9 mouse cellular contexts compared by ENCODE assay signal in the genomic region with DNA sequence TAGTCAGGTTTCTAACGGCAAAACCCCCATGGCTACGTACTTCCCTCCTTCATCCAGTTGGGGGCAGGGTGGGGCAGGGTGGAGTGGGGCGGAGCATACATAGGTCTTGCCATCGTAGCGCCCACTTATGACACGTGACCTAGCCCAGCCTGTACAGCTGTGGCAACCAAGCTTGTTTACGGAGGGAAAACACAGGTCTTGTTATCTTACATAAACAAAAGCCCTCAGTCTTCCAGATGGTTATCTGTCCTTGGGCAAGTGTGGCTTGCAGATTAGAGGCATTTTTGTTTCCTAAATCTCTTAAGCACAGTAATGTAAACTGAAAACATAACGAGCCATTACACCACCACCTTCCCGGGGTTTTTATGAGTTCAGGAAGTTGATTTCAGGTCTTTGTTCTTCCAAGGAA. TPM values are rescaled to one million over a fixed set of nuclear protein-coding genes. Genes with fewer than 3 reads are reported as not detected.
DNase-seq lines count a peak whose midpoint lies in the region; ATAC-seq and TF ChIP-seq lines count a peak whose summit lies in the region.
"Had no signal": no experiment of that assay in that cellular context is flagged by ENCODE, and none has a peak within 500 bp of the region (broad histone marks: within the 10 kb centered on the region; RNA-seq: fewer than 3 reads in every experiment).

No protein-coding gene starts in this region.

- peak; percentile 62 for TF ChIP-seq CTCF in intestine, postnatal 0 days (IDR thresholded peaks at IDR 0.05; ENCODE audit: low read depth)

- no peaks in the 10 kb centered on the region for H3K27me3 ChIP-seq in intestine, postnatal 0 days (replicated peaks; ENCODE audit: control insufficient read depth, insufficient read depth, low read length)
- no peaks in the 10 kb centered on the region for H3K27me3 ChIP-seq in hindbrain, embryonic 14.5 days (ENCODE audit: control insufficient read depth, insufficient read depth, low read length)
- no peaks in the 10 kb centered on the region for H3K27me3 ChIP-seq in midbrain, embryonic 16.5 days (ENCODE audit: control insufficient read depth, insufficient read depth, low read depth, low read length)

- no peaks in the 10 kb centered on the region for H3K9me3 ChIP-seq in intestine, postnatal 0 days (ENCODE audit: control insufficient read depth)
- no peaks in the 10 kb centered on the region for H3K9me3 ChIP-seq in hindbrain, embryonic 14.5 days (ENCODE audit: control insufficient read depth, low read length)
- no peaks in the 10 kb centered on the region for H3K9me3 ChIP-seq in midbrain, embryonic 16.5 days (replicated peaks; ENCODE audit: control insufficient read depth, low read length, poor library complexity, severe bottlenecking)

- no peak overlapping the region for H3K4me3 ChIP-seq in intestine, postnatal 0 days (ENCODE audit: low read depth, low read length)
- H3K4me3 ChIP-seq in hindbrain, embryonic 14.5 days (replicated peaks; ENCODE audit: low read length), result no peak overlapping the region
- no peak overlapping the region for H3K4me3 ChIP-seq in midbrain, embryonic 16.5 days (ENCODE audit: low read depth, low read length)

- no peak overlapping the region for H3K9ac ChIP-seq in intestine, postnatal 0 days (ENCODE audit: low read depth, low read length)
- H3K9ac ChIP-seq in hindbrain, embryonic 14.5 days, result no peak overlapping the region
- H3K9ac ChIP-seq in midbrain, embryonic 16.5 days (ENCODE audit: low read depth, low read length), result no peak overlapping the region

- no peak overlapping the region for H3K27ac ChIP-seq in intestine, postnatal 0 days (ENCODE audit: low read depth, low read length)
- H3K27ac ChIP-seq in hindbrain, embryonic 14.5 days, result no peak overlapping the region
- H3K27ac ChIP-seq in midbrain, embryonic 16.5 days (ENCODE audit: low read length), result no peak overlapping the region

- WGBS in intestine, postnatal 0 days, result 25% methylated on average over 9 of the region's 9 CpGs
- 80% methylated on average over 9 of the region's 9 CpGs for WGBS in hindbrain, embryonic 14.5 days
- WGBS in midbrain, embryonic 16.5 days, result 78% methylated on average over 9 of the region's 9 CpGs

- peak overlapping the region; percentile 28; the same call in 1 of the 2 replicates for H3K4me2 ChIP-seq in intestine, postnatal 0 days (replicated peaks; ENCODE audit: low read depth)
- H3K4me2 ChIP-seq in hindbrain, embryonic 14.5 days (replicated peaks), result no peak overlapping the region
- no peak overlapping the region for H3K4me2 ChIP-seq in midbrain, embryonic 16.5 days (ENCODE audit: low read length)

- no peaks in the 10 kb centered on the region for H3K36me3 ChIP-seq in intestine, postnatal 0 days (ENCODE audit: control insufficient read depth, insufficient read depth)
- no peaks in the 10 kb centered on the region for H3K36me3 ChIP-seq in hindbrain, embryonic 14.5 days (replicated peaks; ENCODE audit: control insufficient read depth, insufficient read depth)
- H3K36me3 ChIP-seq in midbrain, embryonic 16.5 days (ENCODE audit: control insufficient read depth, insufficient read depth, low read length), result no peaks in the 10 kb centered on the region

- peak; percentile 90 for DNase-seq in CD4-positive, CD25-positive, alpha-beta regulatory T cell, adult 2 months (ENCODE audit: low read depth, low spot score)
- peak; percentile 93 for DNase-seq in R1 (ENCODE audit: low read depth, low spot score)
- no peak for DNase-seq in right cerebral cortex, postnatal 4 days
- DNase-seq in hindbrain, embryonic 14.5 days (ENCODE audit: low spot score), result no peak
- DNase-seq in layer of hippocampus, postnatal 36 days, result no peak

- peak; percentile 82 for ATAC-seq in intestine, postnatal 0 days
- peak; percentile 100 for ATAC-seq in megakaryocyte-erythroid progenitor cell, adult 5-6 weeks (replicated peaks; ENCODE audit: low FRiP score, low TSS enrichment, poor library complexity, severe bottlenecking)
- no peak for ATAC-seq in hindbrain, embryonic 14.5 days (ENCODE audit: low FRiP score)
- ATAC-seq in midbrain, embryonic 16.5 days, result no peak

- no peaks in the 10 kb centered on the region for H3K4me1 ChIP-seq in intestine, postnatal 0 days (replicated peaks; ENCODE audit: control insufficient read depth, insufficient read depth, low read length)
- H3K4me1 ChIP-seq in hindbrain, embryonic 14.5 days (replicated peaks; ENCODE audit: control insufficient read depth, insufficient read depth, low read length), result no peaks in the 10 kb centered on the region
- H3K4me1 ChIP-seq in midbrain, embryonic 16.5 days (ENCODE audit: control insufficient read depth, insufficient read depth, low read length), result no peaks in the 10 kb centered on the region

RNA-seq across cellular contexts. Expression of gene St6galnac1, which starts 7.4 kb away (rescaled TPM):
- 0.12 TPM in 1 of 2 replicates, not detected in the other for polyA plus RNA-seq in intestine, postnatal 0 days (2015; fragmentation: Nextera tagmentation; extraction: Ambion mirVana)
- not detected in 2 replicates for total RNA-seq in megakaryocyte-erythroid progenitor cell, adult 5-6 weeks (2014; fragmentation: Nextera tagmentation)
- total RNA-seq in megakaryocyte-erythroid progenitor cell, adult 5-6 weeks (2017), result not detected in 2 replicates
- polyA plus RNA-seq in hindbrain, embryonic 14.5 days (2014; fragmentation: Nextera tagmentation; extraction: Ambion mirVana), result not detected in 2 replicates
- not detected for total RNA-seq in layer of hippocampus, postnatal 36 days (2021)
- 0.09 TPM in 1 of 2 replicates, not detected in the other for polyA plus RNA-seq in midbrain, embryonic 16.5 days (2015; fragmentation: Nextera tagmentation; extraction: Ambion mirVana)
- polyA plus RNA-seq: limb, embryonic 14.5 days had no signal

RNA-seq across cellular contexts. Expression of gene Mxra7, which starts 45.1 kb away (rescaled TPM):
- 33.6 and 39.4 TPM in 2 replicates for polyA plus RNA-seq in intestine, postnatal 0 days (2015; fragmentation: Nextera tagmentation; extraction: Ambion mirVana)
- total RNA-seq in megakaryocyte-erythroid progenitor cell, adult 5-6 weeks (2014; fragmentation: Nextera tagmentation), result not detected in 2 replicates
- 0.61 TPM in 1 of 2 replicates, not detected in the other for total RNA-seq in megakaryocyte-erythroid progenitor cell, adult 5-6 weeks (2017)
- 29.3 and 35.5 TPM in 2 replicates for polyA plus RNA-seq in hindbrain, embryonic 14.5 days (2014; fragmentation: Nextera tagmentation; extraction: Ambion mirVana)
- 10 to 100 TPM; 22.3 to 22.6 TPM for total RNA-seq in layer of hippocampus, postnatal 36 days (2021)
- polyA plus RNA-seq in midbrain, embryonic 16.5 days (2015; fragmentation: Nextera tagmentation; extraction: Ambion mirVana), result 21.8 and 22.6 TPM in 2 replicates

Comparison
In these comparisons a context has a peak if more than half of its experiments do, and no peak if none do; other contexts are left out.
1. DNase-seq: peak in CD4-positive, CD25-positive, alpha-beta regulatory T cell, adult 2 months (single experiment) and R1 (single experiment); none in right cerebral cortex, postnatal 4 days (single experiment), hindbrain, embryonic 14.5 days (single experiment) and layer of hippocampus, postnatal 36 days (0 of 2).
2. ATAC-seq: peak in intestine, postnatal 0 days (single experiment) and megakaryocyte-erythroid progenitor cell, adult 5-6 weeks (single experiment); none in hindbrain, embryonic 14.5 days (single experiment) and midbrain, embryonic 16.5 days (single experiment).